Mouse (Mus musculus): ENCODE measurements around the gene Slc39a1. TPM values are rescaled to one million over a fixed set of nuclear protein-coding genes. Genes with fewer than 3 reads are reported as not detected.

Slc39a1 gene
- polyA plus RNA-seq, 1 experiment from 2014 or later: 79.0 TPM

- no peak for ATAC-seq (ENCODE audit: extremely low read depth, insufficient number of reproducible peaks, low FRiP score, low TSS enrichment)
- H3K4me3 ChIP-seq: no peak overlapping the region
- WGBS: 35% methylated on average over 1 of the region's 1 CpGs
These were observed 32.1 kb upstream of the Slc39a1 start for GRCm38 (mm10) chr3:90215825-90216380.

GRCm38 (mm10) chr3:90220088-90220487 lies 27.9 kb upstream of the Slc39a1 start:
- Histone ChIP-seq H3K27ac (replicated peaks) (peak overlapping the region; percentile 92), H3K9me3 (no peaks in the 10 kb centered on the region), H3K4me1 (peaks cover 32% of the 10 kb centered on the region), H3K4me3 (peak overlapping the region; percentile 67), H3K9ac (peak overlapping the region; percentile 88), H3K36me3 (peaks cover 16% of the 10 kb centered on the region), H3K4me2 (peak overlapping the region; percentile 82), H3K27me3 (replicated peaks) (no peaks in the 10 kb centered on the region)
- no peak for ATAC-seq (ENCODE audit: extremely low read depth, insufficient number of reproducible peaks, low FRiP score, low TSS enrichment)
- 18% methylated on average over 6 of the region's 6 CpGs for WGBS

More at GRCm38 (mm10) chr3:90215825-90216380, 32.1 kb upstream of the Slc39a1 start:
- no peak overlapping the region for H3K4me2 ChIP-seq
- H3K4me1 ChIP-seq: peaks cover 31% of the 10 kb centered on the region
- no peaks in the 10 kb centered on the region for H3K9me3 ChIP-seq
- H3K36me3 ChIP-seq: peaks cover 17% of the 10 kb centered on the region
- H3K9ac ChIP-seq: no peak overlapping the region
- H3K27me3 ChIP-seq (replicated peaks): no peaks in the 10 kb centered on the region
- H3K27ac ChIP-seq (replicated peaks): no peak overlapping the region

- Histone ChIP-seq H3K27ac (replicated peaks) (peak overlapping the region; percentile 92), H3K36me3 (peaks cover 20% of the 10 kb centered on the region), H3K4me3 (peak overlapping the region; percentile 67), H3K4me1 (peaks cover 32% of the 10 kb centered on the region), H3K27me3 (replicated peaks) (no peaks in the 10 kb centered on the region), H3K9me3 (no peaks in the 10 kb centered on the region), H3K4me2 (peak overlapping the region; percentile 82), H3K9ac (peak overlapping the region; percentile 88)
- ATAC-seq (ENCODE audit: extremely low read depth, insufficient number of reproducible peaks, low FRiP score, low TSS enrichment): peak; percentile 59; the same call in 1 of the 2 replicates
- WGBS: 0% methylated on average over 20 of the region's 20 CpGs
These were observed 27.4 kb upstream of the Slc39a1 start for GRCm38 (mm10) chr3:90220531-90220951.

- 12% methylated on average over 5 of the region's 5 CpGs for WGBS
- no peaks in the 10 kb centered on the region for H3K27me3 ChIP-seq (replicated peaks)
- H3K36me3 ChIP-seq: peaks cover 26% of the 10 kb centered on the region
- peak overlapping the region; percentile 67 for H3K4me3 ChIP-seq
- no peaks in the 10 kb centered on the region for H3K9me3 ChIP-seq
- peak overlapping the region; percentile 82 for H3K4me2 ChIP-seq
- H3K4me1 ChIP-seq: peaks cover 32% of the 10 kb centered on the region
- H3K9ac ChIP-seq: peak overlapping the region; percentile 88
- H3K27ac ChIP-seq (replicated peaks): peak overlapping the region; percentile 92
- ATAC-seq (ENCODE audit: extremely low read depth, insufficient number of reproducible peaks, low FRiP score, low TSS enrichment): no peak
These were observed 26.8 kb upstream of the Slc39a1 start for GRCm38 (mm10) chr3:90221123-90221522.

- Histone ChIP-seq H3K27me3 (replicated peaks) (no peaks in the 10 kb centered on the region), H3K27ac (replicated peaks) (no peak overlapping the region), H3K36me3 (peaks cover 30% of the 10 kb centered on the region), H3K4me3 (no peak overlapping the region), H3K4me2 (no peak overlapping the region), H3K9ac (no peak overlapping the region; the same call in 1 of the 2 replicates), H3K4me1 (peaks cover 32% of the 10 kb centered on the region), H3K9me3 (no peaks in the 10 kb centered on the region)
- ATAC-seq (ENCODE audit: extremely low read depth, insufficient number of reproducible peaks, low FRiP score, low TSS enrichment): no peak
- 76% methylated on average over 4 of the region's 4 CpGs for WGBS
These were observed 25.5 kb upstream of the Slc39a1 start for GRCm38 (mm10) chr3:90222455-90222854.

GRCm38 (mm10) chr3:90222941-90223340 lies 25.0 kb upstream of the Slc39a1 start:
- Histone ChIP-seq H3K27me3 (replicated peaks) (no peaks in the 10 kb centered on the region), H3K9me3 (no peaks in the 10 kb centered on the region), H3K36me3 (peaks cover 30% of the 10 kb centered on the region), H3K4me1 (peaks cover 32% of the 10 kb centered on the region), H3K4me3 (no peak overlapping the region), H3K9ac (no peak overlapping the region), H3K4me2 (no peak overlapping the region), H3K27ac (replicated peaks) (no peak overlapping the region)
- no peak for ATAC-seq (ENCODE audit: extremely low read depth, insufficient number of reproducible peaks, low FRiP score, low TSS enrichment)
- 40% methylated on average over 3 of the region's 3 CpGs for WGBS

- Histone ChIP-seq H3K4me2 (no peak overlapping the region), H3K27me3 (replicated peaks) (no peaks in the 10 kb centered on the region), H3K9me3 (no peaks in the 10 kb centered on the region), H3K27ac (replicated peaks) (no peak overlapping the region), H3K4me1 (peaks cover 32% of the 10 kb centered on the region), H3K4me3 (no peak overlapping the region), H3K9ac (no peak overlapping the region), H3K36me3 (peaks cover 30% of the 10 kb centered on the region)
- WGBS: 74% methylated on average over 10 of the region's 10 CpGs
- no peak for ATAC-seq (ENCODE audit: extremely low read depth, insufficient number of reproducible peaks, low FRiP score, low TSS enrichment)
These were observed 23.6 kb upstream of the Slc39a1 start for GRCm38 (mm10) chr3:90224331-90224730.

GRCm38 (mm10) chr3:90231075-90231474 lies 16.9 kb upstream of the Slc39a1 start:
- no peak; the same call in 1 of the 2 replicates for ATAC-seq (ENCODE audit: extremely low read depth, insufficient number of reproducible peaks, low FRiP score, low TSS enrichment)
- Histone ChIP-seq H3K4me1 (peaks cover 17% of the 10 kb centered on the region), H3K4me3 (peak overlapping the region; percentile 73)

GRCm38 (mm10) chr3:90231507-90232333 lies 16.3 kb upstream of the Slc39a1 start, which contains the start of gene Jtb:
Gene Jtb, plus strand, starts transcription at chr3:90231597.
- peak within 1 kb of the TSS; percentile 92 for H3K9ac ChIP-seq
- under 1% methylated on average over 61 of the region's 61 CpGs for WGBS
- H3K36me3 ChIP-seq: peaks cover 36% of the 10 kb centered on the region
- no peaks in the 10 kb centered on the region for H3K27me3 ChIP-seq (replicated peaks)
- H3K4me3 ChIP-seq: peak within 1 kb of the TSS; percentile 73
- peaks cover 17% of the 10 kb centered on the region for H3K4me1 ChIP-seq
- H3K4me2 ChIP-seq: peak within 1 kb of the TSS; percentile 87
- H3K9me3 ChIP-seq: no peaks in the 10 kb centered on the region
- ATAC-seq (ENCODE audit: extremely low read depth, insufficient number of reproducible peaks, low FRiP score, low TSS enrichment): peak; percentile 93
- peak within 1 kb of the TSS; percentile 86 for H3K27ac ChIP-seq (replicated peaks)

More at GRCm38 (mm10) chr3:90231075-90231474, 16.9 kb upstream of the Slc39a1 start:
- Histone ChIP-seq H3K27me3 (replicated peaks) (no peaks in the 10 kb centered on the region), H3K27ac (replicated peaks) (peak overlapping the region; percentile 86; the same call in 1 of the 2 replicates), H3K9me3 (no peaks in the 10 kb centered on the region), H3K36me3 (peaks cover 34% of the 10 kb centered on the region), H3K4me2 (peak overlapping the region; percentile 87), H3K9ac (peak overlapping the region; percentile 92)
- 10% methylated on average over 8 of the region's 8 CpGs for WGBS

GRCm38 (mm10) chr3:90241251-90241650 lies 6.7 kb upstream of the Slc39a1 start:
- 82% methylated on average over 2 of the region's 2 CpGs for WGBS
- peaks cover 16% of the 10 kb centered on the region for H3K4me1 ChIP-seq
- peaks cover 4% of the 10 kb centered on the region for H3K36me3 ChIP-seq
- H3K9ac ChIP-seq: no peak overlapping the region
- ATAC-seq (ENCODE audit: extremely low read depth, insufficient number of reproducible peaks, low FRiP score, low TSS enrichment): no peak
- H3K27me3 ChIP-seq (replicated peaks): no peaks in the 10 kb centered on the region
- no peak overlapping the region for H3K27ac ChIP-seq (replicated peaks)
- no peak overlapping the region for H3K4me2 ChIP-seq
- H3K4me3 ChIP-seq: no peak overlapping the region
- H3K9me3 ChIP-seq: no peaks in the 10 kb centered on the region

GRCm38 (mm10) chr3:90241669-90242358 lies 6.2 kb upstream of the Slc39a1 start:
- no peak for ATAC-seq (ENCODE audit: extremely low read depth, insufficient number of reproducible peaks, low FRiP score, low TSS enrichment)
- Histone ChIP-seq H3K9ac (no peak overlapping the region), H3K4me3 (no peak overlapping the region), H3K36me3 (no peaks in the 10 kb centered on the region), H3K4me2 (no peak overlapping the region), H3K27ac (replicated peaks) (no peak overlapping the region), H3K4me1 (peaks cover 16% of the 10 kb centered on the region), H3K9me3 (no peaks in the 10 kb centered on the region), H3K27me3 (replicated peaks) (no peaks in the 10 kb centered on the region)
- WGBS: 78% methylated on average over 10 of the region's 10 CpGs
